Mouse (Mus musculus): ENCODE measurements around the gene Wdr49.

GRCm38 (mm10) chr3:75492913-75493312 lies 11.0 kb upstream of the Wdr49 start:
- TF ChIP-seq CTCF (IDR thresholded peaks at IDR 0.05; ENCODE audit: insufficient read depth, low read depth, low read length): no peak
- no peak for TF ChIP-seq POLR2A (IDR thresholded peaks at IDR 0.05; ENCODE audit: insufficient read depth, low read depth, low read length)
